Mouse (Mus musculus): Measurements from ENCODE around the gene St3gal3. TPM values are rescaled to one million over a fixed set of nuclear protein-coding genes. Genes with fewer than 3 reads are reported as not detected.

Gene St3gal3
- polyA plus RNA-seq, 1 experiment from 2014 or later: 6.2 TPM

- 0 out of 2 replicates have a peak, but pooled peaks cover 3% of the 10 kb centered on the region for H3K9me3 ChIP-seq (ENCODE audit: control insufficient read depth, low read length)
- ATAC-seq (ENCODE audit: insufficient number of reproducible peaks, insufficient read depth, low FRiP score, low read depth): no peak
Observed at GRCm38 (mm10) chr4:117934081-117934480, 200.6 kb downstream of the St3gal3 start.

GRCm38 (mm10) chr4:117933248-117933647 lies 201.5 kb downstream of the St3gal3 start:
- no peak for ATAC-seq (ENCODE audit: insufficient number of reproducible peaks, insufficient read depth, low FRiP score, low read depth)
- Histone ChIP-seq H3K27ac (replicated peaks in 1 of 2; ENCODE audit: control insufficient read depth in 1 of 2, insufficient read depth in 1 of 2, low read depth in 2 of 2, low read length in 2 of 2) (no peak overlapping the region), H3K36me3 (ENCODE audit: control insufficient read depth, insufficient read depth, low read length) (0 out of 2 replicates have a peak, but pooled peaks cover 9% of the 10 kb centered on the region), H3K27me3 (ENCODE audit: control insufficient read depth, insufficient read depth, low read length) (peaks cover 14% of the 10 kb centered on the region), H3K9ac (ENCODE audit: low read length) (no peak overlapping the region), H3K4me2 (ENCODE audit: low read length) (no peak overlapping the region), H3K4me3 (ENCODE audit: control insufficient read depth in 1 of 2, insufficient read depth in 1 of 2, low read depth in 1 of 2, low read length in 2 of 2) (no peak overlapping the region), H3K4me1 (ENCODE audit: control insufficient read depth in 2 of 2, insufficient read depth in 2 of 2, low read length in 2 of 2) (peaks cover 11 to 16% of the 10 kb centered on the region in 2 experiments; a peak in 3 of 4 replicates), H3K9me3 (ENCODE audit: control insufficient read depth, low read length) (0 out of 2 replicates have a peak, but pooled peaks cover 3% of the 10 kb centered on the region)
- WGBS: 85% methylated on average over 5 of the region's 5 CpGs

More at GRCm38 (mm10) chr4:117934081-117934480, 200.6 kb downstream of the St3gal3 start:
- WGBS: 85% methylated on average over 4 of the region's 4 CpGs
- no peak overlapping the region for H3K27ac ChIP-seq (replicated peaks in 1 of 2; ENCODE audit: control insufficient read depth in 1 of 2, insufficient read depth in 1 of 2, low read depth in 2 of 2, low read length in 2 of 2)
- H3K4me1 ChIP-seq (ENCODE audit: control insufficient read depth in 2 of 2, insufficient read depth in 2 of 2, low read length in 2 of 2): peaks cover 8% of the 10 kb centered on the region in 2 experiments; a peak in 3 of 4 replicates
- 0 out of 2 replicates have a peak, but pooled peaks cover 12% of the 10 kb centered on the region for H3K36me3 ChIP-seq (ENCODE audit: control insufficient read depth, insufficient read depth, low read length)
- H3K27me3 ChIP-seq (ENCODE audit: control insufficient read depth, insufficient read depth, low read length): peaks cover 11% of the 10 kb centered on the region
- no peak overlapping the region for H3K9ac ChIP-seq (ENCODE audit: low read length)
- H3K4me3 ChIP-seq (ENCODE audit: control insufficient read depth in 1 of 2, insufficient read depth in 1 of 2, low read depth in 1 of 2, low read length in 2 of 2): no peak overlapping the region
- no peak overlapping the region for H3K4me2 ChIP-seq (ENCODE audit: low read length)

GRCm38 (mm10) chr4:117929391-117929881 lies 205.3 kb downstream of the St3gal3 start, which contains the start of gene Artn:
TSS of gene Artn (minus strand) at chr4:117929763.
- under 1% methylated on average over 33 of the region's 33 CpGs for WGBS
- peak within 1 kb of the TSS; percentile 39 to 41 for H3K4me3 ChIP-seq (ENCODE audit: control insufficient read depth in 1 of 2, insufficient read depth in 1 of 2, low read depth in 1 of 2, low read length in 2 of 2)
- ATAC-seq (ENCODE audit: insufficient number of reproducible peaks, insufficient read depth, low FRiP score, low read depth): no peak
- H3K9me3 ChIP-seq (ENCODE audit: control insufficient read depth, low read length): 0 out of 2 replicates have a peak, but pooled peaks cover 3% of the 10 kb centered on the region
- H3K36me3 ChIP-seq (ENCODE audit: control insufficient read depth, insufficient read depth, low read length): 0 out of 2 replicates have a peak, but pooled peaks cover 9% of the 10 kb centered on the region
- H3K4me2 ChIP-seq (ENCODE audit: low read length): peak within 1 kb of the TSS; percentile 77
- no peak within 1 kb of the TSS for H3K27ac ChIP-seq (replicated peaks in 1 of 2; ENCODE audit: control insufficient read depth in 1 of 2, insufficient read depth in 1 of 2, low read depth in 2 of 2, low read length in 2 of 2)
- H3K4me1 ChIP-seq (ENCODE audit: control insufficient read depth in 2 of 2, insufficient read depth in 2 of 2, low read length in 2 of 2): peaks cover 18 to 24% of the 10 kb centered on the region in 2 experiments; a peak in 3 of 4 replicates
- peak within 1 kb of the TSS; percentile 54 for H3K9ac ChIP-seq (ENCODE audit: low read length)
- peaks cover 42% of the 10 kb centered on the region for H3K27me3 ChIP-seq (ENCODE audit: control insufficient read depth, insufficient read depth, low read length)

GRCm38 (mm10) chr4:117928699-117929241 lies 205.9 kb downstream of the St3gal3 start:
- Histone ChIP-seq H3K4me1 (ENCODE audit: control insufficient read depth in 2 of 2, insufficient read depth in 2 of 2, low read length in 2 of 2) (peaks cover 24 to 30% of the 10 kb centered on the region in 2 experiments), H3K27ac (replicated peaks in 1 of 2; ENCODE audit: control insufficient read depth in 1 of 2, insufficient read depth in 1 of 2, low read depth in 2 of 2, low read length in 2 of 2) (no peak overlapping the region), H3K36me3 (ENCODE audit: control insufficient read depth, insufficient read depth, low read length) (0 out of 2 replicates have a peak, but pooled peaks cover 9% of the 10 kb centered on the region), H3K9ac (ENCODE audit: low read length) (peak overlapping the region; percentile 54; the same call in 1 of the 2 replicates), H3K27me3 (ENCODE audit: control insufficient read depth, insufficient read depth, low read length) (peaks cover 42% of the 10 kb centered on the region), H3K9me3 (ENCODE audit: control insufficient read depth, low read length) (0 out of 2 replicates have a peak, but pooled peaks cover 3% of the 10 kb centered on the region), H3K4me2 (ENCODE audit: low read length) (peak overlapping the region; percentile 77), H3K4me3 (ENCODE audit: control insufficient read depth in 1 of 2, insufficient read depth in 1 of 2, low read depth in 1 of 2, low read length in 2 of 2) (peak overlapping the region; percentile 39 to 41)
- 2% methylated on average over 13 of the region's 13 CpGs for WGBS
- ATAC-seq (ENCODE audit: insufficient number of reproducible peaks, insufficient read depth, low FRiP score, low read depth): no peak

- 18% methylated on average over 6 of the region's 6 CpGs for WGBS
- Histone ChIP-seq H3K4me3 (ENCODE audit: control insufficient read depth in 1 of 2, insufficient read depth in 1 of 2, low read depth in 1 of 2, low read length in 2 of 2) (no peak overlapping the region), H3K4me1 (ENCODE audit: control insufficient read depth in 2 of 2, insufficient read depth in 2 of 2, low read length in 2 of 2) (peaks cover 27 to 34% of the 10 kb centered on the region in 2 experiments), H3K9me3 (ENCODE audit: control insufficient read depth, low read length) (0 out of 2 replicates have a peak, but pooled peaks cover 3% of the 10 kb centered on the region), H3K4me2 (ENCODE audit: low read length) (no peak overlapping the region), H3K9ac (ENCODE audit: low read length) (no peak overlapping the region), H3K36me3 (ENCODE audit: control insufficient read depth, insufficient read depth, low read length) (0 out of 2 replicates have a peak, but pooled peaks cover 9% of the 10 kb centered on the region), H3K27ac (replicated peaks in 1 of 2; ENCODE audit: control insufficient read depth in 1 of 2, insufficient read depth in 1 of 2, low read depth in 2 of 2, low read length in 2 of 2) (no peak overlapping the region), H3K27me3 (ENCODE audit: control insufficient read depth, insufficient read depth, low read length) (peaks cover 42% of the 10 kb centered on the region)
- no peak for ATAC-seq (ENCODE audit: insufficient number of reproducible peaks, insufficient read depth, low FRiP score, low read depth)
Observed at GRCm38 (mm10) chr4:117928234-117928633, 206.5 kb downstream of the St3gal3 start.

GRCm38 (mm10) chr4:117926545-117927482 lies 207.9 kb downstream of the St3gal3 start:
- Histone ChIP-seq H3K9me3 (ENCODE audit: control insufficient read depth, low read length) (0 out of 2 replicates have a peak, but pooled peaks cover 3% of the 10 kb centered on the region), H3K4me1 (ENCODE audit: control insufficient read depth in 2 of 2, insufficient read depth in 2 of 2, low read length in 2 of 2) (peaks cover 30 to 38% of the 10 kb centered on the region in 2 experiments), H3K4me2 (ENCODE audit: low read length) (peak overlapping the region; percentile 77), H3K9ac (ENCODE audit: low read length) (peak overlapping the region; percentile 64), H3K27ac (replicated peaks in 1 of 2; ENCODE audit: control insufficient read depth in 1 of 2, insufficient read depth in 1 of 2, low read depth in 2 of 2, low read length in 2 of 2) (no peak overlapping the region), H3K27me3 (ENCODE audit: control insufficient read depth, insufficient read depth, low read length) (peaks cover 42% of the 10 kb centered on the region), H3K4me3 (ENCODE audit: control insufficient read depth in 1 of 2, insufficient read depth in 1 of 2, low read depth in 1 of 2, low read length in 2 of 2) (peak overlapping the region; percentile 41 to 55), H3K36me3 (ENCODE audit: control insufficient read depth, insufficient read depth, low read length) (0 out of 2 replicates have a peak, but pooled peaks cover 1% of the 10 kb centered on the region)
- 1% methylated on average over 70 of the region's 71 CpGs for WGBS
- ATAC-seq (ENCODE audit: insufficient number of reproducible peaks, insufficient read depth, low FRiP score, low read depth): peak; percentile 48; the same call in 1 of the 2 replicates

GRCm38 (mm10) chr4:117924916-117925315 lies 209.8 kb downstream of the St3gal3 start:
- ATAC-seq (ENCODE audit: insufficient number of reproducible peaks, insufficient read depth, low FRiP score, low read depth): no peak
- Histone ChIP-seq H3K27me3 (ENCODE audit: control insufficient read depth, insufficient read depth, low read length) (peaks cover 35% of the 10 kb centered on the region), H3K4me1 (ENCODE audit: control insufficient read depth in 2 of 2, insufficient read depth in 2 of 2, low read length in 2 of 2) (peaks cover 32 to 38% of the 10 kb centered on the region in 2 experiments), H3K36me3 (ENCODE audit: control insufficient read depth, insufficient read depth, low read length) (no peaks in the 10 kb centered on the region), H3K9ac (ENCODE audit: low read length) (no peak overlapping the region), H3K4me3 (ENCODE audit: control insufficient read depth in 1 of 2, insufficient read depth in 1 of 2, low read depth in 1 of 2, low read length in 2 of 2) (no peak overlapping the region), H3K9me3 (ENCODE audit: control insufficient read depth, low read length) (no peaks in the 10 kb centered on the region), H3K27ac (replicated peaks in 1 of 2; ENCODE audit: control insufficient read depth in 1 of 2, insufficient read depth in 1 of 2, low read depth in 2 of 2, low read length in 2 of 2) (no peak overlapping the region), H3K4me2 (ENCODE audit: low read length) (no peak overlapping the region)
- WGBS: 66% methylated on average over 4 of the region's 6 CpGs

Data from heart, embryonic 14.5 days (tissue).